Mouse (Mus musculus) MEL (cell line): ENCODE data around the gene Fam229a. TPM values are rescaled to one million over a fixed set of nuclear protein-coding genes. Genes with fewer than 3 reads are reported as not detected.

Experiments
- DNase-seq: peaks from one replicate; pipeline ENCODE4 v3.0.0; 2011; ENCODE audit warnings: low read depth, low spot score
- H3K27ac ChIP-seq: 2 replicates; pipeline ENCODE4 v1.5.1; 2012; ENCODE audit warnings: low read depth, mild to moderate bottlenecking, control low read depth, low read length, moderate library complexity; ENCODE audit not compliant: control insufficient read depth
- H3K27me3 ChIP-seq, 2 experiments: fragments of 150-350 bp in 1 of 2; sonication (generic) in 1 of 2; 2 replicates each; pipeline ENCODE4 v1.6.1; 2012; ENCODE audit warnings: low read length in 2 of 2, mild to moderate bottlenecking in 2 of 2, improper control_type of control experiment in 1 of 2, moderate library complexity in 1 of 2; ENCODE audit not compliant: insufficient read depth in 2 of 2, control insufficient read depth in 1 of 2
- H3K36me3 ChIP-seq, 2 experiments: 2 replicates each; pipeline ENCODE4 v1.6.1; 2012 to 2014; ENCODE audit warnings: low read length in 2 of 2, improper control_type of control experiment in 1 of 2, inconsistent platforms in 1 of 2, mild to moderate bottlenecking in 1 of 2; ENCODE audit not compliant: insufficient read depth in 2 of 2, control insufficient read depth in 1 of 2
- H3K4me1 ChIP-seq, 2 experiments: fragments of 150-350 bp in 1 of 2; sonication (generic) in 1 of 2; 2 replicates each; pipeline ENCODE4 v1.6.1; 2012; ENCODE audit warnings: low read length in 2 of 2, improper control_type of control experiment in 1 of 2, mild to moderate bottlenecking in 1 of 2; ENCODE audit not compliant: insufficient read depth in 2 of 2, control insufficient read depth in 1 of 2
- H3K4me3 ChIP-seq, 2 experiments: fragments of 150-350 bp in 1 of 2; sonication (generic) in 1 of 2; 2 replicates each; pipeline ENCODE4 v1.5.1; 2012; ENCODE audit warnings: low read depth in 2 of 2, low read length in 2 of 2, mild to moderate bottlenecking in 2 of 2, moderate library complexity in 2 of 2, control low read depth in 1 of 2, improper control_type of control experiment in 1 of 2; ENCODE audit not compliant: control insufficient read depth in 1 of 2, insufficient read depth in 1 of 2
- H3K79me2 ChIP-seq: 2 replicates; pipeline ENCODE4 v1.6.1; 2012; ENCODE audit warnings: mild to moderate bottlenecking, low read length, moderate library complexity; ENCODE audit not compliant: control insufficient read depth, poor library complexity, insufficient read depth
- H3K9ac ChIP-seq: 2 replicates; pipeline ENCODE4 v1.6.1; 2012; ENCODE audit warnings: low read depth, mild to moderate bottlenecking, control low read depth, low read length, moderate library complexity; ENCODE audit not compliant: control insufficient read depth, poor library complexity, severe bottlenecking
- H3K9me3 ChIP-seq: fragments of 150-350 bp; sonication (generic); replicated peaks from 2 replicates; pipeline ENCODE4 v1.6.1; 2012; ENCODE audit warnings: mild to moderate bottlenecking, low read length, improper control_type of control experiment, moderate library complexity; ENCODE audit not compliant: insufficient read depth
- BHLHE40 ChIP-seq: IDR thresholded peaks from 2 replicates; pipeline ENCODE4 v1.6.1; 2012; ENCODE audit warnings: low read depth, mild to moderate bottlenecking, inconsistent platforms, low read length, improper control_type of control experiment, borderline replicate concordance
- CHD1 ChIP-seq: IDR thresholded peaks from 2 replicates; pipeline ENCODE4 v1.6.1; 2012; ENCODE audit warnings: low read depth, mild to moderate bottlenecking, inconsistent platforms, low read length, improper control_type of control experiment
- CTCF ChIP-seq, 3 experiments: IDR thresholded peaks in 2 of 3; conservative IDR thresholded peaks in 1 of 3; 2 replicates each; pipeline ENCODE4 v1.5.1; 2011 to 2012; ENCODE audit warnings: low read length in 3 of 3, low read depth in 2 of 3, mild to moderate bottlenecking in 2 of 3, improper control_type of control experiment in 1 of 3, inconsistent platforms in 1 of 3, mixed read lengths in 1 of 3, moderate library complexity in 1 of 3; ENCODE audit not compliant: control insufficient read depth in 1 of 3, insufficient read depth in 1 of 3, poor library complexity in 1 of 3, severe bottlenecking in 1 of 3
- E2F4 ChIP-seq: IDR thresholded peaks from 2 replicates; pipeline ENCODE4 v1.6.1; 2011; ENCODE audit warnings: low read depth, low read length, improper control_type of control experiment, borderline replicate concordance
- ELF1 ChIP-seq: IDR thresholded peaks from 2 replicates; pipeline ENCODE4 v1.6.1; 2014; ENCODE audit warnings: low read depth, mild to moderate bottlenecking, inconsistent platforms, low read length, improper control_type of control experiment, moderate library complexity
- EP300 ChIP-seq, 2 experiments: IDR thresholded peaks; 2 replicates each; pipeline ENCODE4 v1.6.1; 2011; ENCODE audit warnings: improper control_type of control experiment in 2 of 2, low read length in 2 of 2, low read depth in 1 of 2, mild to moderate bottlenecking in 1 of 2
- ETS1 ChIP-seq: IDR thresholded peaks from 2 replicates; pipeline ENCODE4 v1.6.1; 2012; ENCODE audit warnings: low read depth, mild to moderate bottlenecking, inconsistent platforms, low read length, improper control_type of control experiment, moderate library complexity
- GABPA ChIP-seq: IDR thresholded peaks from 2 replicates; pipeline ENCODE4 v1.6.1; 2012; ENCODE audit warnings: low read depth, mild to moderate bottlenecking, inconsistent platforms, low read length, improper control_type of control experiment, moderate library complexity
- GATA1 ChIP-seq: IDR thresholded peaks from 2 replicates; pipeline ENCODE4 v1.6.1; 2011; ENCODE audit warnings: low read depth, low read length, improper control_type of control experiment
- MAX ChIP-seq: IDR thresholded peaks from 2 replicates; pipeline ENCODE4 v1.6.1; 2011; ENCODE audit warnings: low read length, improper control_type of control experiment
- MAZ ChIP-seq: IDR thresholded peaks from 2 replicates; pipeline ENCODE4 v1.6.1; 2012; ENCODE audit warnings: low read depth, mild to moderate bottlenecking, inconsistent platforms, low read length, improper control_type of control experiment
- MXI1 ChIP-seq: IDR thresholded peaks from 2 replicates; pipeline ENCODE4 v1.6.1; 2011; ENCODE audit warnings: mild to moderate bottlenecking, low read depth, low read length, improper control_type of control experiment
- MYB ChIP-seq: IDR thresholded peaks from 2 replicates; pipeline ENCODE4 v1.6.1; 2011; ENCODE audit warnings: mild to moderate bottlenecking, low read depth, low read length, improper control_type of control experiment
- NELFE ChIP-seq: IDR thresholded peaks from 2 replicates; pipeline ENCODE4 v1.6.1; 2011; ENCODE audit warnings: low read depth, low read length, improper control_type of control experiment
- NRF1 ChIP-seq: IDR thresholded peaks from 2 replicates; pipeline ENCODE4 v1.6.1; 2014; ENCODE audit warnings: low read depth, mild to moderate bottlenecking, inconsistent platforms, low read length, improper control_type of control experiment, moderate library complexity; ENCODE audit not compliant: poor library complexity, insufficient read depth, severe bottlenecking
- POLR2A ChIP-seq, 2 experiments: IDR thresholded peaks; 2 replicates each; pipeline ENCODE4 v1.6.1; 2011 to 2012; ENCODE audit warnings: low read length in 2 of 2, mild to moderate bottlenecking in 2 of 2, control low read depth in 1 of 2, improper control_type of control experiment in 1 of 2, low read depth in 1 of 2, moderate library complexity in 1 of 2; ENCODE audit not compliant: control insufficient read depth in 1 of 2, insufficient read depth in 1 of 2, poor library complexity in 1 of 2
- POLR2AphosphoS2 ChIP-seq: IDR thresholded peaks from 2 replicates; pipeline ENCODE4 v1.6.1; 2011; ENCODE audit warnings: low read length, improper control_type of control experiment
- SIN3A ChIP-seq: IDR thresholded peaks from 2 replicates; pipeline ENCODE4 v1.6.1; 2012; ENCODE audit warnings: low read length, improper control_type of control experiment, inconsistent platforms
- TAL1 ChIP-seq: IDR thresholded peaks from 2 replicates; pipeline ENCODE4 v1.6.1; 2012; ENCODE audit warnings: mild to moderate bottlenecking, inconsistent platforms, low read length, moderate library complexity, mixed read lengths
- TCF12 ChIP-seq: IDR thresholded peaks from 2 replicates; pipeline ENCODE4 v1.6.1; 2014; ENCODE audit warnings: low read depth, mild to moderate bottlenecking, inconsistent platforms, low read length, improper control_type of control experiment, moderate library complexity
- UBTF ChIP-seq: IDR thresholded peaks from 2 replicates; pipeline ENCODE4 v1.6.1; 2012; ENCODE audit warnings: low read depth, mild to moderate bottlenecking, inconsistent platforms, low read length, improper control_type of control experiment, moderate library complexity, borderline replicate concordance; ENCODE audit not compliant: insufficient read depth
- ZC3H11A ChIP-seq: IDR thresholded peaks from 2 replicates; pipeline ENCODE4 v1.6.1; 2012; ENCODE audit warnings: low read depth, mild to moderate bottlenecking, inconsistent platforms, low read length, improper control_type of control experiment
- ZKSCAN1 ChIP-seq: IDR thresholded peaks from 2 replicates; pipeline ENCODE4 v1.6.1; 2012; ENCODE audit warnings: low read depth, mild to moderate bottlenecking, inconsistent platforms, low read length, improper control_type of control experiment, moderate library complexity
- ZMIZ1 ChIP-seq: IDR thresholded peaks from 2 replicates; pipeline ENCODE4 v1.6.1; 2012; ENCODE audit warnings: low read depth, mild to moderate bottlenecking, inconsistent platforms, low read length, improper control_type of control experiment, moderate library complexity
- ZNF384 ChIP-seq: IDR thresholded peaks from 2 replicates; pipeline ENCODE4 v1.6.1; 2012; ENCODE audit warnings: low read depth, mild to moderate bottlenecking, inconsistent platforms, low read length, improper control_type of control experiment
- polyA plus RNA-seq, 2 experiments: library from polyadenylated mRNA; stranded (reverse) in 1 of 2; unstranded in 1 of 2; fragments of >175 nt in 1 of 2; fragments of >200 nt in 1 of 2; gene quantifications; 2 replicates each; pipeline versions ENCODE4 v1.2.1 to v1.2.4; 2012; ENCODE audit warnings: low replicate concordance in 2 of 2, low read depth in 1 of 2; ENCODE audit not compliant: insufficient read length in 2 of 2, insufficient read depth in 1 of 2, missing spikeins in 1 of 2
- total RNA-seq: library from RNA; depleted of rRNA; stranded (reverse); fragments of 300-350 nt; gene quantifications from 2 replicates; pipeline ENCODE4 v1.2.3, GENCODE M21; 2012

Fam229a gene
- total and polyA plus RNA-seq, 3 experiments = not detected

GRCm38 (mm10) chr4:129509650-129510049 is 18.7 kb downstream of the Fam229a start:
- no peaks in the 10 kb centered on the region; the same call in 1 of the 2 replicates for H3K79me2 ChIP-seq
- peaks cover 0 to 6% of the 10 kb centered on the region in 2 experiments; a peak in 2 of 4 replicates for H3K4me1 ChIP-seq
- H3K27ac ChIP-seq = no peak overlapping the region
- no peak for DNase-seq
- no peaks in the 10 kb centered on the region for H3K36me3 ChIP-seq
- H3K9ac ChIP-seq = no peak overlapping the region
- H3K9me3 ChIP-seq = no peaks in the 10 kb centered on the region
- H3K4me3 ChIP-seq = no peak overlapping the region
- TF ChIP-seq POLR2AphosphoS2 (no peak), ZKSCAN1 (no peak), MAX (no peak), NRF1 (no peak), MYB (no peak), NELFE (no peak), ZMIZ1 (no peak)
- no peaks in the 10 kb centered on the region for H3K27me3 ChIP-seq

- TF ChIP-seq E2F4 (no peak), ZC3H11A (no peak), CTCF (IDR thresholded peaks at IDR 0.05 in 2 of 3, conservative IDR thresholded peaks at IDR 0.05 in 1 of 3; ENCODE audit: control insufficient read depth in 1 of 3, insufficient read depth in 1 of 3, low read depth in 2 of 3, low read length in 3 of 3, poor library complexity in 1 of 3, severe bottlenecking in 1 of 3) (no peak), UBTF (no peak), MAZ (no peak)
- TF ChIP-seq, all 39 proteins: peak for 0
- peaks cover 0 to 6% of the 10 kb centered on the region in 2 experiments; a peak in 2 of 4 replicates for H3K4me1 ChIP-seq
- no peaks in the 10 kb centered on the region for H3K9me3 ChIP-seq
- H3K27me3 ChIP-seq = no peaks in the 10 kb centered on the region
- no peaks in the 10 kb centered on the region for H3K36me3 ChIP-seq
- H3K79me2 ChIP-seq = no peaks in the 10 kb centered on the region; the same call in 1 of the 2 replicates
- H3K4me3 ChIP-seq = no peak overlapping the region
- DNase-seq = no peak
- no peak overlapping the region for H3K9ac ChIP-seq
- no peak overlapping the region for H3K27ac ChIP-seq
These were observed 19.9 kb downstream of the Fam229a start for GRCm38 (mm10) chr4:129510723-129511412.

- no peak overlapping the region for H3K9ac ChIP-seq
- H3K79me2 ChIP-seq = no peaks in the 10 kb centered on the region; the same call in 1 of the 2 replicates
- no peaks in the 10 kb centered on the region for H3K9me3 ChIP-seq
- peaks cover 0 to 6% of the 10 kb centered on the region in 2 experiments; a peak in 2 of 4 replicates for H3K4me1 ChIP-seq
- H3K4me3 ChIP-seq = no peak overlapping the region
- H3K27ac ChIP-seq = no peak overlapping the region
- DNase-seq = no peak
- H3K27me3 ChIP-seq = no peaks in the 10 kb centered on the region
- H3K36me3 ChIP-seq = no peaks in the 10 kb centered on the region
- TF ChIP-seq ETS1 = no peak
- TF ChIP-seq MXI1 = no peak
- no peak for TF ChIP-seq POLR2A (IDR thresholded peaks at IDR 0.05; ENCODE audit: control insufficient read depth in 1 of 2, insufficient read depth in 1 of 2, low read depth in 1 of 2, low read length in 2 of 2, poor library complexity in 1 of 2)
- TF ChIP-seq GABPA = no peak
- TF ChIP-seq MAX = no peak
- TF ChIP-seq NELFE = no peak
- TF ChIP-seq MAZ = no peak
- no peak for TF ChIP-seq TCF12
- TF ChIP-seq EP300 (IDR thresholded peaks at IDR 0.05; ENCODE audit: low read depth in 1 of 2, low read length in 2 of 2) = no peak
- TF ChIP-seq ELF1 = no peak
- TF ChIP-seq SIN3A = no peak
- no peak for TF ChIP-seq CHD1
- TF ChIP-seq GATA1 = no peak
- no peak for TF ChIP-seq ZNF384
- TF ChIP-seq TAL1 = no peak
- no peak for TF ChIP-seq BHLHE40
These were observed 20.6 kb downstream of the Fam229a start for GRCm38 (mm10) chr4:129511413-129512096.
